Mouse (Mus musculus) embryonic facial prominence, embryonic 11.5 days (tissue): Measurements from ENCODE around the gene Ptx4. TPM values are rescaled to one million over a fixed set of nuclear protein-coding genes. Genes with fewer than 3 reads are reported as not detected.
A peak's percentile ranks its signal among the peaks of the same experiment; 100 is the strongest.

ENCODE experiments used
- ATAC-seq: fragments of 200-750 bp; cut with Nextera tagmentation; replicated peaks from 2 replicates; pipeline ENCODE4 v1.8.0; 2017; ENCODE audit warnings: low read depth; ENCODE audit not compliant: insufficient number of reproducible peaks, low FRiP score, low TSS enrichment
- DNase-seq: peaks from one replicate; pipeline ENCODE4 v3.0.0-alpha.2; 2015; ENCODE audit warnings: low spot score
- H3K27ac ChIP-seq: fragments of 300-500 bp; sonication (generic); replicated peaks from 2 replicates; pipeline ENCODE4 v1.5.1; 2014; ENCODE audit warnings: mild to moderate bottlenecking, low read depth, low read length, control low read depth
- H3K27me3 ChIP-seq: fragments of 300-500 bp; sonication (generic); 2 replicates; pipeline ENCODE4 v1.6.1; 2014; ENCODE audit warnings: mild to moderate bottlenecking, low read length, moderate library complexity, mixed read lengths; ENCODE audit not compliant: control insufficient read depth, insufficient read depth
- H3K36me3 ChIP-seq: fragments of 300-500 bp; sonication (generic); replicated peaks from 2 replicates; pipeline ENCODE4 v1.6.1; 2014; ENCODE audit warnings: low read depth, mild to moderate bottlenecking, low read length, moderate library complexity, mixed read lengths; ENCODE audit not compliant: control insufficient read depth, insufficient read depth
- H3K4me1 ChIP-seq: fragments of 300-500 bp; sonication (generic); 2 replicates; pipeline ENCODE4 v1.6.1; 2014; ENCODE audit warnings: low read length, mixed read lengths; ENCODE audit not compliant: control insufficient read depth, insufficient read depth
- H3K4me2 ChIP-seq: fragments of 300-500 bp; sonication (generic); 2 replicates; pipeline ENCODE4 v1.6.1; 2014; ENCODE audit warnings: low read depth, mild to moderate bottlenecking, control low read depth, low read length, moderate library complexity
- H3K4me3 ChIP-seq: fragments of 300-500 bp; sonication (generic); 2 replicates; pipeline ENCODE4 v1.5.1; 2014; ENCODE audit warnings: low read depth, low read length, control low read depth
- H3K9ac ChIP-seq: fragments of 300-500 bp; sonication (generic); replicated peaks from 2 replicates; pipeline ENCODE4 v1.6.1; 2014; ENCODE audit warnings: mild to moderate bottlenecking, control low read depth, low read length
- H3K9me3 ChIP-seq: fragments of 300-500 bp; sonication (generic); replicated peaks from 2 replicates; pipeline ENCODE4 v1.6.1; 2016; ENCODE audit warnings: mild to moderate bottlenecking, low read length, inconsistent platforms, mixed read lengths; ENCODE audit not compliant: control insufficient read depth
- WGBS: fragments of 180-500 bp; shearing (Covaris S2); extraction: QIAGEN DNeasy Blood & Tissue Kit; methylation state at CpG from one replicate; pipeline ENCODE4 v1.1.7; 2014; 5-methylcytosine and 5-hydroxymethylcytosine counted together
- polyA plus RNA-seq: library from polyadenylated mRNA; unstranded; fragments of >200 nt; fragmentation: Nextera tagmentation; extraction: Ambion mirVana; gene quantifications from 2 replicates; pipeline ENCODE4 v1.2.1, GENCODE M21; 2014

Gene Ptx4
- polyA plus RNA-seq: 0.32 and 0.71 TPM in 2 replicates

DNA sequence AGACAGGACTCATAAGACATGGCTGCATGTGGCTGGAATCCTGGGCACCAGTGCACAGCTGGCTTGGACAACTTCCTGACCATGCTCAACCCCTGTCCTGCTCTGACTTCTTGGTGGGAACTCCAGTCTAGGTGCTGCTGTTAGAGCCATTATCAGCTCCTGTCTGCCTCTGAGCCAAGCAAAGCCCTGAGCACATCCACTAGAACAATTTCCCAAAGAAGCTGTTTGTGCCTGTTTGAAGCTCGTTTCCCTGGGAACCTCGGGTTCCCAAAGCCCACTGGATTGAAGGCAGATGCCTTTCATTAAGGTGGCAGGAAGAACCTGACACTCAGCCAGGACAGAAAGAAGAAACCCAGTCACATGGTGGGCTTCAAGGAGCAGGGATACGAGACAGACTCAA lies at the start of gene Ptx4:
Ptx4 (plus strand) TSS at position 355 of the 400 bp plus-strand sequence.
- no peaks in the 10 kb centered on the region for H3K36me3 ChIP-seq
- DNase-seq: peak; percentile 45
- H3K27ac ChIP-seq: no peak within 1 kb of the TSS
- WGBS: 31% methylated on average over 3 of the region's 3 CpGs
- no peak within 1 kb of the TSS for H3K4me3 ChIP-seq
- H3K4me1 ChIP-seq: no peaks in the 10 kb centered on the region; the same call in 1 of the 2 replicates
- no peaks in the 10 kb centered on the region for H3K27me3 ChIP-seq
- H3K4me2 ChIP-seq: no peak within 1 kb of the TSS
- no peaks in the 10 kb centered on the region for H3K9me3 ChIP-seq
- no peak within 1 kb of the TSS for H3K9ac ChIP-seq
- no peak for ATAC-seq

DNA sequence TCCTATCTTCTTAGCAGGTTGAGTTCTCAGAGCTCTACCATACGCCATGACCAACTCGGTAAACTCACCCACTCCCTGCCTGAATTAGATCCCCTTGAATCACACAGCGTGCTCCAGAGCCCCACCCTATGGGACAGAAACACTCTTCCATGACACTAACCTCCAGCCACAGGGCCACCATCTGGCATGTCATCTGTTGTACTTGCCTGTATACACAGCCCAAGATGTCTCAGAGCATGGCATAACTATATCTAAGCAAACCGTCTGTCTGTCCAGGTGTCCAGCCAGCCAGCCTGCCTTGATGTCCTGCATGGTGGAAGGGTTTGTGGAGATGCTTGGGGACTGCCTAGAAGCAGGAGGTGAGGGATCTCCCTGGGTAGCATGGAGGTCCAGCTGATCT lies 43.7 kb upstream of the Ptx4 start:
- Histone ChIP-seq H3K4me3 (no peak overlapping the region), H3K9me3 (no peaks in the 10 kb centered on the region), H3K36me3 (no peaks in the 10 kb centered on the region), H3K4me2 (no peak overlapping the region), H3K27ac (no peak overlapping the region), H3K4me1 (0 out of 2 replicates have a peak, but pooled peaks cover 3% of the 10 kb centered on the region), H3K9ac (no peak overlapping the region), H3K27me3 (no peaks in the 10 kb centered on the region)
- 91% methylated on average over 4 of the region's 4 CpGs for WGBS
- ATAC-seq (no peak), DNase-seq (no peak)

DNA sequence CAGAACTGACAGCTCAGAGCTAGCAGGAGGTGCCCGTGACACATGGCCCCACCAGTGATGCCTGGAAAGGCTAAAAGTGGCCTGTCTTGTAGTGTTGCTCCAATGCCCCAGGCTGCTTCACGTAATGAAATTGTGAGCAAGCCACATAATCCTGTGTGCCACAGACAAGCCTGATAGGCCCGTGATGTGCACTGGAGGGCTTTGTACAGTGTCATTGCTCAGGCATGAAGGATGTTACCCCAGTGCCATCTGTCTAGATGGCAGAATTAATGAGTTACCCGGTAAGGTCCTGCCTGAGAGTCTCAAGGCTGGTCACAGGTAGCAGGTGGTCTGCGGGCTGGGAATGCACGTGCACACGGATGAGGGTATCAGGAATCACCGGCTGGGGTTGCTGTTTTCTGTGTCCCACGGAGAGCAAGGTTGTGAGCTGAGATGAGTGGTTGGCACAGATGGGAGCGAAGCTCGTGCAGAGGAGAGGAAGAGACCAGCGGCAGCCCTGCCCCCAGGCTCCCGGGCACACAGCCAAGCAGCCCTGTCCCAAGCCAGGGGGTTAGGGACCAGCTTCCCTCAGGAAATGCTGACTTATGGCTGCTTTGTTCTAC lies 42.7 kb upstream of the Ptx4 start:
- H3K36me3 ChIP-seq: no peaks in the 10 kb centered on the region
- no peaks in the 10 kb centered on the region for H3K9me3 ChIP-seq
- H3K4me3 ChIP-seq: no peak overlapping the region
- DNase-seq (no peak), ATAC-seq (no peak)
- H3K9ac ChIP-seq: no peak overlapping the region
- no peak overlapping the region for H3K27ac ChIP-seq
- no peaks in the 10 kb centered on the region for H3K27me3 ChIP-seq
- H3K4me1 ChIP-seq: peaks cover 3% of the 10 kb centered on the region; the same call in 1 of the 2 replicates
- no peak overlapping the region for H3K4me2 ChIP-seq
- 81% methylated on average over 13 of the region's 13 CpGs for WGBS

DNA sequence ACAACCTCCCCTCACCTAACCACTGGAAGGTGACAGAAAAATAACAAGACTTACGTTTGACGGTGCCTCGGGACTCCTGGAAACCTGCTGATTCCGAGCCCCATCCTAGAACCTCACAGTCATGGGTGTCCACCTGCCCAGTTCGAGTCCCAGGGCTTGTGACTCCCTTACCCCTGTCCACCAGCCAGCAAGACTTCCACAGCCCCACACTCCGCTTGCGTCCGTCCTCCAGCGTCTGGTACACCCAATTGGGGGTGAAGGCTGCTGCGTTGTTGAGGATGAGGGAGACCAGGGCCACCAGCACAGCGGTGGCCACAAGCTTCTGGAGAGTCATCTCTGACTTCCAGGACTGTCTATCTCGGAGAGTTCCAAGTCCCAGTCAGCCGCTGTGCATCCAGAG lies 40.4 kb upstream of the Ptx4 start:
- Histone ChIP-seq H3K9ac (peak overlapping the region; percentile 5; the same call in 1 of the 2 replicates), H3K27me3 (no peaks in the 10 kb centered on the region), H3K4me2 (no peak overlapping the region), H3K9me3 (no peaks in the 10 kb centered on the region), H3K4me3 (peak overlapping the region; percentile 11), H3K36me3 (no peaks in the 10 kb centered on the region), H3K27ac (no peak overlapping the region), H3K4me1 (peaks cover 3% of the 10 kb centered on the region)
- ATAC-seq (no peak), DNase-seq (no peak)
- WGBS: 90% methylated on average over 13 of the region's 13 CpGs

DNA sequence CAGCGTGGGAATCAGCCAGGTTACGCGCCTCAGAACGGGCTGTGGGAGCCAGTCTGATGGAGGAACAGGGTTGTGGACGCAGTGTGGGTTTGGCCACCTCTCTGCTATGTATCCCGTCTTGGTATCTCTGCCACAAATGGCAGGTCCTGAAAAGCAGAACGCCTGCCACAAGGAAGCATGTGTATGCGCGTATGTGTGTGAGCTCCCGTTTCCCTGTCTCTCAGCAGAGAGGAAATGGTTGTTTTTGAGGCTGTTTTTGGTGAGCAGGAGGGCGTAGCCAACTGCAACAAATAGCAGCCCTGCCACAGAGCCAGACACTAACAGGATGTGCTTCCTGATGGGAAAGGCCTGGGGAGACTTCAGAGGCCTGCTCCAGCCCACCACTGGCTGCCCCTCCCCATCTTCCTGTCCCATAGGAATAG lies 39.6 kb upstream of the Ptx4 start:
- Histone ChIP-seq H3K4me1 (peaks cover 3% of the 10 kb centered on the region), H3K9ac (no peak overlapping the region; the same call in 1 of the 2 replicates), H3K4me3 (no peak overlapping the region), H3K36me3 (no peaks in the 10 kb centered on the region), H3K27me3 (no peaks in the 10 kb centered on the region), H3K4me2 (no peak overlapping the region; the same call in 1 of the 2 replicates), H3K27ac (0 out of 2 replicates have a peak overlapping the region, but pooled peaks have one; percentile 48), H3K9me3 (no peaks in the 10 kb centered on the region)
- DNase-seq (no peak), ATAC-seq (no peak)
- WGBS: 63% methylated on average over 11 of the region's 11 CpGs

DNA sequence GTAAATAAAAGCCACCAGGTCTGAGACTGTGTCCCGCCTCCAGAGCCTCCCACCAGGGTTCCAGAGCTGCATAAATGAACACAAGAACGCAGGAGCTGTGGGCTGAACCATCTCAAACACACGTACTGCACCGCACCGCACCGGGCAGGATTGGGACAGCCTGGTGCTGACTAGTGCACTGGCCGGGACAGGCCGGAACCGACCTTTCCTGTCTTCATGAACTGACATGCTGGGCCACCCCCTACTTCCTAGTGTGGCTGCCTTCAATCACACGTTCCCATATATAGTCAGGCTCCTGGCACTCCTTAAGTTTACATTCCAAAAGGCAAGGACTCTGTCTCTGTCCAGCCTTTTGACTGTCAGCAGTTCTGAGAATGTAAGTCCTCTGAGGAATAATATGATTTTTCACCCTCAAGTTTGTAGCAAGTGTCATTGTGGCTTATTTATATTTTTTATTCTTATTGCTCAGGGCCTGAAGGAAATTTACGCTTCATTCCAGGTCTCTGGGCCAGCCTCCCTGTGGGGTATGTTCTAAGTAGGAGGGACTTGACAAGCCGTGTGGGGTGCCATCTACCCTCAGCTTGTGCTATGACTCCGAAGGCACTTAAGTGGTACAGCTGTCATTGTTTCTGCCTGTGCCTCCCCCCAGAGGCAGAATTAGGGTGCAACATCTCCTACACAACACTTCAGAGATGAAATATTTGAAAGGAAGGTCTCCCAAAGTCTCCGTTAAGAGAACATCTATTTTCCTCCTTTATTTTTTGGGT lies 38.3 kb upstream of the Ptx4 start:
- no peak for ATAC-seq
- Histone ChIP-seq H3K36me3 (no peaks in the 10 kb centered on the region), H3K27ac (0 out of 2 replicates have a peak overlapping the region, but pooled peaks have one; percentile 14), H3K4me2 (no peak overlapping the region), H3K27me3 (no peaks in the 10 kb centered on the region), H3K9me3 (no peaks in the 10 kb centered on the region), H3K4me3 (no peak overlapping the region), H3K9ac (no peak overlapping the region), H3K4me1 (peaks cover 3% of the 10 kb centered on the region)
- 56% methylated on average over 14 of the region's 14 CpGs for WGBS
- peak; percentile 5 for DNase-seq

- H3K9ac ChIP-seq: peak overlapping the region; percentile 25; the same call in 1 of the 2 replicates
- no peak overlapping the region for H3K4me3 ChIP-seq
- WGBS: 52% methylated on average over 3 of the region's 3 CpGs
- H3K27ac ChIP-seq: 0 out of 2 replicates have a peak overlapping the region, but pooled peaks have one; percentile 52
- ATAC-seq (no peak), DNase-seq (no peak)
- H3K27me3 ChIP-seq: no peaks in the 10 kb centered on the region
- no peaks in the 10 kb centered on the region for H3K36me3 ChIP-seq
- H3K4me2 ChIP-seq: no peak overlapping the region; the same call in 1 of the 2 replicates
- no peaks in the 10 kb centered on the region for H3K9me3 ChIP-seq
- peaks cover 3% of the 10 kb centered on the region for H3K4me1 ChIP-seq
These were observed 37.7 kb upstream of the Ptx4 start for GRCm38 (mm10) chr17:25082887-25083286.

GRCm38 (mm10) chr17:25083444-25083931 lies 37.1 kb upstream of the Ptx4 start, which contains the start of gene Tmem204:
Gene Tmem204 (minus strand): TSS chr17:25083591.
- Histone ChIP-seq H3K36me3 (no peaks in the 10 kb centered on the region), H3K27ac (peak within 1 kb of the TSS; percentile 84), H3K4me2 (no peak within 1 kb of the TSS; the same call in 1 of the 2 replicates), H3K27me3 (no peaks in the 10 kb centered on the region), H3K4me1 (peaks cover 3% of the 10 kb centered on the region), H3K9ac (peak within 1 kb of the TSS; percentile 25), H3K9me3 (no peaks in the 10 kb centered on the region), H3K4me3 (no peak within 1 kb of the TSS)
- WGBS: 25% methylated on average over 7 of the region's 7 CpGs
- peak; percentile 96 for DNase-seq
- peak; percentile 84 for ATAC-seq
